Mouse (Mus musculus): ENCODE results near the gene Cidec. TPM values are rescaled to one million over a fixed set of nuclear protein-coding genes. Genes with fewer than 3 reads are reported as not detected.
A peak's percentile ranks its signal among the peaks of the same experiment; 100 is the strongest.

The Cidec gene
- polyA plus RNA-seq, 1 experiment from 2014 or later = not detected

DNA sequence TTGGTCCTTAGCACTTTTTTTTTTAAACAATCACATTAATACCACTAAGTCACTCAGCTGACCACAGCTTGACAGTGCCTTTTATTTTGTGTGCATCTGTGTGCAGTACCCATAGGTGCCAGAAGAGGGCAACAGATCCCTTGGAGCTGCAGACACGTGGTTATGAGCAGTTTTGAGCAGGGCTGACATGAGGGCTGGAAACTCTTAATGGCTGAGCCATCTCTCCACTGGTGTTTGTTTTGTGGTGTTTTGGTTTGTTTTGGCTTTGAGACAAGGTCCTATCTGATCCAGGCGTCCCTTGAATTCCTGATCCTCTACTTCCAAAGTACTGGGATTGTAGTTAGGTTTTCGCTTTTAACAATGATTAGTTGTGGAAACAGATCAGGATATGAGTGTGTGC, 8.2 kb downstream of the Cidec start:
- H3K4me2 ChIP-seq (replicated peaks) = no peak overlapping the region
- no peaks in the 10 kb centered on the region for H3K4me1 ChIP-seq
- H3K27me3 ChIP-seq = no peaks in the 10 kb centered on the region
- H3K9me3 ChIP-seq = peaks cover 4% of the 10 kb centered on the region; the same call in 1 of the 2 replicates
- H3K4me3 ChIP-seq = no peak overlapping the region
- WGBS = 65% methylated on average over 3 of the region's 3 CpGs
- no peak overlapping the region for H3K27ac ChIP-seq (replicated peaks)
- ATAC-seq (ENCODE audit: low FRiP score, low read depth) = no peak
- H3K36me3 ChIP-seq = no peaks in the 10 kb centered on the region
- no peak overlapping the region for H3K9ac ChIP-seq (replicated peaks)

DNA sequence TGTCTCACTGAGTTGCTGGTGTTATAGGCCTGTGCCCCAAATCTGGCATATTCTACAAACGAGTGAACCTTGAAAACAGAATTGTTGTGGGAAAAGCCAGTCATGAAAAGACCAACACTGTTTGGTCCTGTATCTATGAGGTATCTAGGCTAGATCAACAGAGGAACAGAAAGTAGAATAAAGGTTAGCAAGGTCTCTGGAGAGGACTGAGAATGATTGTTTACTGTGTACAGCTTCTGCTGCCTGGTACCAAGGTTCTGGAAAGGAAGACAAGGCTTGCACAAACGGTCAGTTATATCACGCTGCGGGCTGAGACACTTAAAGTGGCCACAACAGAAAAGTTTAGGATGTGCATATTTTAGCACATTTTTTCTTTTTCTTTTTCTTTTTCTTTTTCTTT, 8.9 kb downstream of the Cidec start:
- no peaks in the 10 kb centered on the region for H3K27me3 ChIP-seq
- no peak overlapping the region for H3K4me2 ChIP-seq (replicated peaks)
- H3K4me1 ChIP-seq = no peaks in the 10 kb centered on the region
- 95% methylated on average over 4 of the region's 4 CpGs for WGBS
- no peak overlapping the region for H3K4me3 ChIP-seq
- no peak overlapping the region for H3K9ac ChIP-seq (replicated peaks)
- peaks cover 4% of the 10 kb centered on the region; the same call in 1 of the 2 replicates for H3K9me3 ChIP-seq
- no peak for ATAC-seq (ENCODE audit: low FRiP score, low read depth)
- no peaks in the 10 kb centered on the region for H3K36me3 ChIP-seq
- no peak overlapping the region for H3K27ac ChIP-seq (replicated peaks)

- no peak for ATAC-seq (ENCODE audit: low FRiP score, low read depth)
- H3K36me3 ChIP-seq = no peaks in the 10 kb centered on the region
- H3K27ac ChIP-seq (replicated peaks) = no peak overlapping the region
- no peak overlapping the region for H3K4me2 ChIP-seq (replicated peaks)
- H3K4me3 ChIP-seq = no peak overlapping the region
- no peaks in the 10 kb centered on the region for H3K27me3 ChIP-seq
- H3K9me3 ChIP-seq = peaks cover 4% of the 10 kb centered on the region; the same call in 1 of the 2 replicates
- H3K4me1 ChIP-seq = peaks cover 4% of the 10 kb centered on the region; the same call in 1 of the 2 replicates
- WGBS = 88% methylated on average over 7 of the region's 7 CpGs
- H3K9ac ChIP-seq (replicated peaks) = no peak overlapping the region
Observed at GRCm38 (mm10) chr6:113424187-113424586, 11.4 kb downstream of the Cidec start.

DNA sequence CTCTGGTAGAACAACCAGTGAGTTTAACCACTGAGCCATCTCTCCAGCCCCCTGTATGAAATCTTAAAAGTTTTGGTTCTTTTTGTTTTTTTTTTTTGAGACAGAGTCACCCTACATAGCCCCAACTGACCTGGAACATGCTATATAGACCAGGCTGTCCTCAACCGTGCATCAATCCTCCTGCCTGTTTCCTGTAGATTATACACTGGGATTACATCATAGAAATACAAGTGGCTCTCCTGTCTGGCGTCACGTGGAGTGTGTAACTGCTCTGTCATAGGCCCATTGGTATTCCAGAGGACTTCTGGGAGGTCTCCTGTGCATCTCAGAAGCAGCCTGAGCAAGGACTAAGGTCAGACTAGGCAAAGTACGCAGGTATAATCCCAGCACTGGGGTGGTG, 12.6 kb downstream of the Cidec start:
- peaks cover 11% of the 10 kb centered on the region for H3K4me1 ChIP-seq
- no peak overlapping the region for H3K9ac ChIP-seq (replicated peaks)
- WGBS = 81% methylated on average over 4 of the region's 4 CpGs
- H3K4me3 ChIP-seq = no peak overlapping the region
- H3K27me3 ChIP-seq = no peaks in the 10 kb centered on the region
- no peak overlapping the region for H3K27ac ChIP-seq (replicated peaks)
- no peak overlapping the region for H3K4me2 ChIP-seq (replicated peaks)
- peaks cover 4% of the 10 kb centered on the region; the same call in 1 of the 2 replicates for H3K9me3 ChIP-seq
- H3K36me3 ChIP-seq = no peaks in the 10 kb centered on the region
- ATAC-seq (ENCODE audit: low FRiP score, low read depth) = no peak

GRCm38 (mm10) chr6:113419199-113419587, 16.4 kb downstream of the Cidec start, which contains the start of gene Rpusd3:
Gene Rpusd3 (minus strand): TSS chr6:113419340.
- Histone ChIP-seq H3K4me2 (replicated peaks) (peak within 1 kb of the TSS; percentile 88), H3K9me3 (no peaks in the 10 kb centered on the region), H3K27me3 (no peaks in the 10 kb centered on the region), H3K27ac (replicated peaks) (peak within 1 kb of the TSS; percentile 22; the same call in 1 of the 2 replicates), H3K4me1 (peaks cover 18% of the 10 kb centered on the region), H3K9ac (replicated peaks) (peak within 1 kb of the TSS; percentile 73), H3K4me3 (peak within 1 kb of the TSS; percentile 60), H3K36me3 (peaks cover 25% of the 10 kb centered on the region)
- under 1% methylated on average over 25 of the region's 25 CpGs for WGBS
- ATAC-seq (ENCODE audit: low FRiP score, low read depth) = peak; percentile 98

- Histone ChIP-seq H3K4me3 (peak overlapping the region; percentile 60), H3K9ac (replicated peaks) (peak overlapping the region; percentile 73), H3K36me3 (peaks cover 25% of the 10 kb centered on the region), H3K27me3 (no peaks in the 10 kb centered on the region), H3K27ac (replicated peaks) (peak overlapping the region; percentile 22; the same call in 1 of the 2 replicates), H3K4me2 (replicated peaks) (peak overlapping the region; percentile 88), H3K9me3 (no peaks in the 10 kb centered on the region), H3K4me1 (peaks cover 18% of the 10 kb centered on the region)
- 18% methylated on average over 16 of the region's 16 CpGs for WGBS
- ATAC-seq (ENCODE audit: low FRiP score, low read depth) = peak; percentile 68; the same call in 1 of the 2 replicates
Observed at GRCm38 (mm10) chr6:113418441-113419198, 16.9 kb downstream of the Cidec start.

DNA sequence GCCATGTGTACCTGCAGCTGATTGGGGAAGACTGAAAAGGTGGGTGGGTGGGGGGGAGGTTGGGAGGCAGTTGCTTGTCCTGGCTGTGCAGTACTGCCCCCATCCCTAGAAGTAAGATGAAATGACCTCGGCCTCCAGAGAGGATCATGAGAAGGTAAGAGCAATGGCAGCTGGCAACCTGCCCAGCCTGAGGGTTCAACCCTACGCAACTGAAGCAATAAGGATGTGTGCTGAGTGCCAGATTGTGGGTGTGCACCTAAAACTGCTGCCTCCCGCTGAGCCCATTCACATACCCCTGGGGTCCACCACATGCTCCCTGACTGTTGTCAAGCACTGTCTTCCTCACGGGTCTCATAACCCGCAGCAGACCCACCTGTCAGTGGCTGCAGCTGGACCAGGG, 19.1 kb downstream of the Cidec start:
- H3K27ac ChIP-seq (replicated peaks) = no peak overlapping the region
- peaks cover 27% of the 10 kb centered on the region for H3K36me3 ChIP-seq
- no peaks in the 10 kb centered on the region for H3K9me3 ChIP-seq
- H3K4me1 ChIP-seq = peaks cover 18% of the 10 kb centered on the region
- WGBS = 93% methylated on average over 5 of the region's 5 CpGs
- H3K27me3 ChIP-seq = no peaks in the 10 kb centered on the region
- no peak overlapping the region for H3K9ac ChIP-seq (replicated peaks)
- H3K4me2 ChIP-seq (replicated peaks) = no peak overlapping the region
- H3K4me3 ChIP-seq = no peak overlapping the region
- ATAC-seq (ENCODE audit: low FRiP score, low read depth) = no peak

DNA sequence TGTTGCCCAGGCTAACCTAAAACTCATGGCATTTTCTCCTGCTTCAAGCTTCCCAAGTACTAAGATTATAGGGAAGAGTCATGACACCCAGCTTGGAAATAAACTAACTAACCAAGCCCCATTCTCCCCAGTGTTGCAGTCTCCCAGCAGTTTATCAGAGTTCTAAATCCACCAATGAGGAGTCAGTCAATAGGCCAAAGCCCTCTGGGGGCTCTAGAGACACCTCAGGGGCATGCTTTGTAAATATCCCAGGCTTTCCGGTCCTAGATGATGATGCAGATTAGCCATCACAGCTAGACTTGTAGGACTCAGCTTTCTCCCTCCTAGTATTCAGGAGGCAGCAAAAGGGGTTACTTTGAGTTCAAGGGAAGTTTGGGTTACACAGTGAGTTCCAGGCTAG, 25.6 kb downstream of the Cidec start:
- Histone ChIP-seq H3K4me1 (no peaks in the 10 kb centered on the region), H3K4me3 (no peak overlapping the region), H3K27ac (replicated peaks) (no peak overlapping the region), H3K36me3 (peaks cover 8% of the 10 kb centered on the region; the same call in 1 of the 2 replicates), H3K9ac (replicated peaks) (no peak overlapping the region), H3K4me2 (replicated peaks) (no peak overlapping the region), H3K9me3 (no peaks in the 10 kb centered on the region), H3K27me3 (no peaks in the 10 kb centered on the region)
- WGBS = 75% methylated on average over 1 of the region's 1 CpGs
- ATAC-seq (ENCODE audit: low FRiP score, low read depth) = no peak

- Histone ChIP-seq H3K4me1 (no peaks in the 10 kb centered on the region), H3K4me2 (replicated peaks) (no peak overlapping the region), H3K27me3 (no peaks in the 10 kb centered on the region), H3K9me3 (no peaks in the 10 kb centered on the region), H3K27ac (replicated peaks) (no peak overlapping the region), H3K4me3 (no peak overlapping the region), H3K9ac (replicated peaks) (no peak overlapping the region), H3K36me3 (no peaks in the 10 kb centered on the region)
- 73% methylated on average over 9 of the region's 9 CpGs for WGBS
- no peak for ATAC-seq (ENCODE audit: low FRiP score, low read depth)
Observed at GRCm38 (mm10) chr6:113406683-113407082, 28.9 kb downstream of the Cidec start.

DNA sequence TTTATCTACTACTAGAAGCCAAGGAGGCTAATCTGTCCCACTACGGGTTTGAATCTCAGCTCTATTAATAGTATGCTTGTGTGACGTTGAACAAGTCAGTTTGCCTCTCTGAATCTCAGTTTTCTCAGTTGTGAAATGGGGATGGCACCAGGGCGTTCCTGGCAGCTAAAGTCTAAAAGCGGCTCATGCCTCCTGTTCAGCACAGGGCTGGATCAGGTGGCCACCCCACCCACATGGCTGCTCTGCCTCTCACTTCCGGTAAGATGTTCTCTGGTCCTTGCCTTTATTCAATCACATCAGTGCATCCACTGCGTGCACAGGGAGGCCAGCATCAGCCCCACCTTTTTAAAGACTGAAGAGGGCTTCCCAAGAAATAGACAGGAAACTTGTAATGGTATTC, 30.1 kb downstream of the Cidec start:
- 0 out of 2 replicates have a peak, but pooled peaks cover 6% of the 10 kb centered on the region for H3K36me3 ChIP-seq
- H3K27me3 ChIP-seq = no peaks in the 10 kb centered on the region
- H3K4me3 ChIP-seq = no peak overlapping the region
- 90% methylated on average over 6 of the region's 6 CpGs for WGBS
- no peak overlapping the region for H3K27ac ChIP-seq (replicated peaks)
- no peak overlapping the region for H3K9ac ChIP-seq (replicated peaks)
- no peaks in the 10 kb centered on the region for H3K9me3 ChIP-seq
- H3K4me1 ChIP-seq = no peaks in the 10 kb centered on the region
- no peak for ATAC-seq (ENCODE audit: low FRiP score, low read depth)
- H3K4me2 ChIP-seq (replicated peaks) = no peak overlapping the region

- H3K9me3 ChIP-seq = no peaks in the 10 kb centered on the region
- no peak overlapping the region for H3K4me3 ChIP-seq
- H3K9ac ChIP-seq (replicated peaks) = no peak overlapping the region
- no peak for ATAC-seq (ENCODE audit: low FRiP score, low read depth)
- H3K27me3 ChIP-seq = no peaks in the 10 kb centered on the region
- no peak overlapping the region for H3K4me2 ChIP-seq (replicated peaks)
- 0 out of 2 replicates have a peak, but pooled peaks cover 6% of the 10 kb centered on the region for H3K36me3 ChIP-seq
- no peaks in the 10 kb centered on the region for H3K4me1 ChIP-seq
- H3K27ac ChIP-seq (replicated peaks) = no peak overlapping the region
- 80% methylated on average over 12 of the region's 12 CpGs for WGBS
Observed at GRCm38 (mm10) chr6:113404649-113405448, 30.7 kb downstream of the Cidec start.

DNA sequence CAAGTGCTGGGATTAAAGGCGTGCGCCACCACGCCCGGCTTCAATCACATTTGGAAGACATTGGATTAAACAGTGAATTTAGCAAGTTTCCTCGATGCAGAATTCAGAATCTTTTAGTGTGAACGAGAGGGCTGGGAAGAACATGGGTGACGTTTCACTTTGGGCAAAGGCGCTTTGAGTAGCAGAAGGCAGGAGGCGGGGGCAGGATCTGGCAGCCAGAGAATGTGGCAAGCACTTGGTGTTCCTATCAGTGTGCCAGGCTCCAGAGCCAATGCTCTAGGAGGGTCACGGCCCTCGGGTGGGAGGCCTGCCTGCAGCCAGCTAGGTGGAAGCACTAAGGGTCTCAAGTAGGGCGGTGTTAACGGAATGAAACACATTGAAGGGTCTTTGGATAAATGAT, 33.5 kb downstream of the Cidec start:
- H3K4me1 ChIP-seq = no peaks in the 10 kb centered on the region

More for the DNA sequence above, 33.5 kb downstream of the Cidec start:
- no peak overlapping the region for H3K27ac ChIP-seq (replicated peaks)
- ATAC-seq (ENCODE audit: low FRiP score, low read depth) = no peak
- no peak overlapping the region for H3K9ac ChIP-seq (replicated peaks)
- no peak overlapping the region for H3K4me2 ChIP-seq (replicated peaks)
- no peak overlapping the region for H3K4me3 ChIP-seq
- no peaks in the 10 kb centered on the region for H3K9me3 ChIP-seq
- WGBS = 92% methylated on average over 13 of the region's 13 CpGs
- H3K27me3 ChIP-seq = no peaks in the 10 kb centered on the region
- H3K36me3 ChIP-seq = peaks cover 6% of the 10 kb centered on the region; the same call in 1 of the 2 replicates

Data from midbrain, embryonic 12.5 days (tissue).